Mouse (Mus musculus) frontal cortex, adult (tissue): ENCODE data around the gene Mrpl2.
A peak's percentile ranks its signal among the peaks of the same experiment; 100 is the strongest.

Source experiments
- ATAC-seq: cut with Nextera tagmentation; 2 replicates; pipeline ENCODE4 v1.9.2; 2017; ENCODE audit warnings: mild to moderate bottlenecking, moderate library complexity, mixed read lengths; ENCODE audit not compliant: low TSS enrichment

Gene Mrpl2

GRCm38 (mm10) chr17:46645561-46646321 is at the start of gene Mrpl2, which contains the start of gene Klc4:
Mrpl2 (plus strand) TSS chr17:46646229.
Klc4 (minus strand) TSS chr17:46646022.
- peak; percentile 67 for ATAC-seq

- no peak for ATAC-seq
Observed at GRCm38 (mm10) chr17:46597956-46598355, 48.1 kb upstream of the Mrpl2 start.

- 0 out of 2 replicates have a peak, but pooled peaks have one; percentile 46 for ATAC-seq
Observed at GRCm38 (mm10) chr17:46598963-46599362, 47.1 kb upstream of the Mrpl2 start.

- ATAC-seq, result no peak
Observed at GRCm38 (mm10) chr17:46600569-46600968, 45.5 kb upstream of the Mrpl2 start.

GRCm38 (mm10) chr17:46602212-46602611 is 43.8 kb upstream of the Mrpl2 start:
- no peak for ATAC-seq

- ATAC-seq, result no peak
Observed at GRCm38 (mm10) chr17:46603229-46603628, 42.8 kb upstream of the Mrpl2 start.

GRCm38 (mm10) chr17:46605126-46605525 is 40.9 kb upstream of the Mrpl2 start:
- ATAC-seq, result no peak

GRCm38 (mm10) chr17:46605987-46606386 is 40.0 kb upstream of the Mrpl2 start:
- ATAC-seq, result peak; percentile 90

- ATAC-seq, result no peak
Observed at GRCm38 (mm10) chr17:46609721-46610514, 36.1 kb upstream of the Mrpl2 start.

- no peak for ATAC-seq
Observed at GRCm38 (mm10) chr17:46611316-46611715, 34.7 kb upstream of the Mrpl2 start.

GRCm38 (mm10) chr17:46612189-46612588 is 33.8 kb upstream of the Mrpl2 start:
- no peak for ATAC-seq

GRCm38 (mm10) chr17:46612820-46613219 is 33.2 kb upstream of the Mrpl2 start:
- ATAC-seq, result no peak

GRCm38 (mm10) chr17:46613229-46613628 is 32.8 kb upstream of the Mrpl2 start:
- no peak for ATAC-seq

GRCm38 (mm10) chr17:46617799-46618198 is 28.2 kb upstream of the Mrpl2 start:
- no peak for ATAC-seq

- no peak for ATAC-seq
Observed at GRCm38 (mm10) chr17:46618394-46618768, 27.6 kb upstream of the Mrpl2 start.

GRCm38 (mm10) chr17:46618769-46619682 is 27.0 kb upstream of the Mrpl2 start:
- ATAC-seq, result no peak

GRCm38 (mm10) chr17:46619683-46620357 is 26.2 kb upstream of the Mrpl2 start:
- no peak for ATAC-seq

- ATAC-seq, result peak; percentile 61
Observed at GRCm38 (mm10) chr17:46621324-46621723, 24.7 kb upstream of the Mrpl2 start.

- no peak for ATAC-seq
Observed at GRCm38 (mm10) chr17:46622269-46622668, 23.8 kb upstream of the Mrpl2 start.

GRCm38 (mm10) chr17:46623819-46624557 is 22.0 kb upstream of the Mrpl2 start:
- ATAC-seq, result no peak

- no peak for ATAC-seq
Observed at GRCm38 (mm10) chr17:46624598-46624997, 21.4 kb upstream of the Mrpl2 start.
